Mouse (Mus musculus): ENCODE measurements around the gene Ubp1. TPM values are rescaled to one million over a fixed set of nuclear protein-coding genes. Genes with fewer than 3 reads are reported as not detected.

Gene Ubp1
- polyA plus RNA-seq, 1 experiment from 2014 or later: 35.6 TPM

GRCm38 (mm10) chr9:113990547-113991248 lies 60.0 kb downstream of the Ubp1 start:
- peak; percentile 84 for ATAC-seq (replicated peaks)
- no peak overlapping the region for H3K27ac ChIP-seq (replicated peaks)
- no peaks in the 10 kb centered on the region for H3K9me3 ChIP-seq
- no peak overlapping the region for H3K4me3 ChIP-seq
- no peak overlapping the region for H3K9ac ChIP-seq (replicated peaks)
- peak overlapping the region; percentile 24 for H3K4me2 ChIP-seq (replicated peaks)
- no peaks in the 10 kb centered on the region for H3K27me3 ChIP-seq
- 0 out of 2 replicates have a peak, but pooled peaks cover 2% of the 10 kb centered on the region for H3K36me3 ChIP-seq
- WGBS: 27% methylated on average over 18 of the region's 18 CpGs
- no peaks in the 10 kb centered on the region for H3K4me1 ChIP-seq

GRCm38 (mm10) chr9:113992810-113993209 lies 62.1 kb downstream of the Ubp1 start:
- Histone ChIP-seq H3K4me2 (replicated peaks) (no peak overlapping the region), H3K36me3 (0 out of 2 replicates have a peak, but pooled peaks cover 4% of the 10 kb centered on the region), H3K9me3 (no peaks in the 10 kb centered on the region), H3K9ac (replicated peaks) (no peak overlapping the region), H3K4me1 (no peaks in the 10 kb centered on the region), H3K27ac (replicated peaks) (no peak overlapping the region), H3K27me3 (no peaks in the 10 kb centered on the region), H3K4me3 (no peak overlapping the region)
- no peak for ATAC-seq (replicated peaks)
- 85% methylated on average over 7 of the region's 7 CpGs for WGBS

GRCm38 (mm10) chr9:113998311-113998710 lies 67.6 kb downstream of the Ubp1 start:
- Histone ChIP-seq H3K27me3 (no peaks in the 10 kb centered on the region), H3K9ac (replicated peaks) (no peak overlapping the region), H3K4me3 (no peak overlapping the region), H3K36me3 (peaks cover 29% of the 10 kb centered on the region), H3K27ac (replicated peaks) (no peak overlapping the region), H3K4me2 (replicated peaks) (no peak overlapping the region), H3K9me3 (no peaks in the 10 kb centered on the region), H3K4me1 (no peaks in the 10 kb centered on the region)
- no peak for ATAC-seq (replicated peaks)
- 71% methylated on average over 2 of the region's 2 CpGs for WGBS

GRCm38 (mm10) chr9:114006801-114007200 lies 76.1 kb downstream of the Ubp1 start:
- H3K27me3 ChIP-seq: no peaks in the 10 kb centered on the region
- H3K9ac ChIP-seq (replicated peaks): no peak overlapping the region
- no peaks in the 10 kb centered on the region for H3K4me1 ChIP-seq
- H3K36me3 ChIP-seq: peaks cover 3% of the 10 kb centered on the region; the same call in 1 of the 2 replicates
- WGBS: 77% methylated on average over 9 of the region's 9 CpGs
- no peak overlapping the region for H3K4me2 ChIP-seq (replicated peaks)
- H3K4me3 ChIP-seq: no peak overlapping the region
- H3K9me3 ChIP-seq: no peaks in the 10 kb centered on the region
- ATAC-seq (replicated peaks): no peak
- no peak overlapping the region for H3K27ac ChIP-seq (replicated peaks)

GRCm38 (mm10) chr9:114007850-114008350 lies 77.2 kb downstream of the Ubp1 start:
- H3K4me3 ChIP-seq: no peak overlapping the region
- no peak overlapping the region for H3K27ac ChIP-seq (replicated peaks)
- H3K27me3 ChIP-seq: no peaks in the 10 kb centered on the region
- H3K36me3 ChIP-seq: no peaks in the 10 kb centered on the region; the same call in 1 of the 2 replicates
- WGBS: 93% methylated on average over 9 of the region's 9 CpGs
- no peaks in the 10 kb centered on the region for H3K9me3 ChIP-seq
- no peaks in the 10 kb centered on the region for H3K4me1 ChIP-seq
- ATAC-seq (replicated peaks): no peak
- no peak overlapping the region for H3K9ac ChIP-seq (replicated peaks)
- H3K4me2 ChIP-seq (replicated peaks): no peak overlapping the region

GRCm38 (mm10) chr9:114009526-114009925 lies 78.8 kb downstream of the Ubp1 start:
- no peaks in the 10 kb centered on the region for H3K4me1 ChIP-seq
- no peak overlapping the region for H3K27ac ChIP-seq (replicated peaks)
- H3K9ac ChIP-seq (replicated peaks): no peak overlapping the region
- no peaks in the 10 kb centered on the region for H3K9me3 ChIP-seq
- no peaks in the 10 kb centered on the region; the same call in 1 of the 2 replicates for H3K36me3 ChIP-seq
- no peaks in the 10 kb centered on the region for H3K27me3 ChIP-seq
- H3K4me2 ChIP-seq (replicated peaks): no peak overlapping the region
- H3K4me3 ChIP-seq: no peak overlapping the region
- no peak for ATAC-seq (replicated peaks)
- 33% methylated on average over 5 of the region's 5 CpGs for WGBS

GRCm38 (mm10) chr9:114011203-114011602 lies 80.5 kb downstream of the Ubp1 start:
- Histone ChIP-seq H3K27me3 (no peaks in the 10 kb centered on the region), H3K9ac (replicated peaks) (no peak overlapping the region), H3K4me2 (replicated peaks) (no peak overlapping the region), H3K27ac (replicated peaks) (no peak overlapping the region), H3K4me3 (no peak overlapping the region), H3K4me1 (no peaks in the 10 kb centered on the region), H3K36me3 (no peaks in the 10 kb centered on the region; the same call in 1 of the 2 replicates), H3K9me3 (no peaks in the 10 kb centered on the region)
- WGBS: 80% methylated on average over 18 of the region's 18 CpGs
- ATAC-seq (replicated peaks): no peak

- 88% methylated on average over 1 of the region's 1 CpGs for WGBS
Measured at GRCm38 (mm10) chr9:114014034-114014433, 83.3 kb downstream of the Ubp1 start.

GRCm38 (mm10) chr9:114015724-114016123 lies 85.0 kb downstream of the Ubp1 start:
- WGBS: 90% methylated on average over 4 of the region's 4 CpGs
- Histone ChIP-seq H3K4me2 (replicated peaks) (no peak overlapping the region), H3K4me3 (no peak overlapping the region), H3K36me3 (no peaks in the 10 kb centered on the region; the same call in 1 of the 2 replicates), H3K27ac (replicated peaks) (no peak overlapping the region), H3K9ac (replicated peaks) (no peak overlapping the region), H3K27me3 (no peaks in the 10 kb centered on the region), H3K4me1 (no peaks in the 10 kb centered on the region), H3K9me3 (0 out of 2 replicates have a peak, but pooled peaks cover 2% of the 10 kb centered on the region)
- no peak for ATAC-seq (replicated peaks)

More at GRCm38 (mm10) chr9:114014034-114014433, 83.3 kb downstream of the Ubp1 start:
- Histone ChIP-seq H3K4me2 (replicated peaks) (no peak overlapping the region), H3K36me3 (no peaks in the 10 kb centered on the region; the same call in 1 of the 2 replicates), H3K4me3 (no peak overlapping the region), H3K4me1 (no peaks in the 10 kb centered on the region), H3K9me3 (0 out of 2 replicates have a peak, but pooled peaks cover 2% of the 10 kb centered on the region), H3K27ac (replicated peaks) (no peak overlapping the region), H3K9ac (replicated peaks) (no peak overlapping the region), H3K27me3 (no peaks in the 10 kb centered on the region)
- no peak for ATAC-seq (replicated peaks)

GRCm38 (mm10) chr9:114016402-114016801 lies 85.7 kb downstream of the Ubp1 start:
- H3K4me1 ChIP-seq: no peaks in the 10 kb centered on the region
- no peak overlapping the region for H3K4me3 ChIP-seq
- H3K27ac ChIP-seq (replicated peaks): no peak overlapping the region
- ATAC-seq (replicated peaks): no peak
- H3K27me3 ChIP-seq: no peaks in the 10 kb centered on the region
- H3K36me3 ChIP-seq: no peaks in the 10 kb centered on the region; the same call in 1 of the 2 replicates
- no peak overlapping the region for H3K4me2 ChIP-seq (replicated peaks)
- H3K9me3 ChIP-seq: 0 out of 2 replicates have a peak, but pooled peaks cover 2% of the 10 kb centered on the region
- H3K9ac ChIP-seq (replicated peaks): no peak overlapping the region
- whole genome bisulfite sequencing: 81% methylated on average over 4 of the region's 4 CpGs

GRCm38 (mm10) chr9:114019012-114019762 lies 88.5 kb downstream of the Ubp1 start:
- ATAC-seq (replicated peaks): no peak
- Histone ChIP-seq H3K27ac (replicated peaks) (no peak overlapping the region), H3K4me3 (no peak overlapping the region), H3K4me1 (no peaks in the 10 kb centered on the region), H3K9ac (replicated peaks) (no peak overlapping the region), H3K9me3 (0 out of 2 replicates have a peak, but pooled peaks cover 2% of the 10 kb centered on the region), H3K36me3 (no peaks in the 10 kb centered on the region), H3K4me2 (replicated peaks) (no peak overlapping the region), H3K27me3 (no peaks in the 10 kb centered on the region)
- WGBS: 94% methylated on average over 7 of the region's 7 CpGs

GRCm38 (mm10) chr9:114022141-114022540 lies 91.4 kb downstream of the Ubp1 start:
- Histone ChIP-seq H3K27ac (replicated peaks) (no peak overlapping the region), H3K4me1 (peaks cover 14% of the 10 kb centered on the region), H3K4me2 (replicated peaks) (no peak overlapping the region), H3K9me3 (0 out of 2 replicates have a peak, but pooled peaks cover 2% of the 10 kb centered on the region), H3K9ac (replicated peaks) (no peak overlapping the region), H3K4me3 (no peak overlapping the region), H3K27me3 (no peaks in the 10 kb centered on the region), H3K36me3 (no peaks in the 10 kb centered on the region)
- ATAC-seq (replicated peaks): no peak
- 84% methylated on average over 4 of the region's 4 CpGs for WGBS
